Mouse (Mus musculus): ENCODE results near the gene Flt3l.

DNA sequence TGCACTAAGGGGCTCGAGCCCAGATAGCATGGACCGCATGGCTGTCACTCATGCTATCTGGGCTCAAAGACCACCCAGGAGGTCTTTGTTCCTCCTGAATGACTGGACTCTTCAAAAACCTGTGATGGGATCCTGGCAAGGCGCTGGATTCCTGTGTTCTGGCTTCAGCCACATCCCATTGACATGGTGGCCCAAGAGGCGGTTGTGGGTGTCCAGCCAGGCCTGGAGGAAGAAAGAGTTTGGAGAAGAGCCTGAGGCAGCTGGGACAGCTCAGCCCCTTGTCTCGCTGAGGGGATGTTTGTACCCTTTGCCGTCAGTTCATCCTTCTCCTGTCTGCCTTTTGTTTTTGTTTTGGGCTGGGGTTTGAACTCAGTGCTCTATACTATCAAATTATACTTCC lies 13.3 kb upstream of the Flt3l start:
- TF ChIP-seq CTCF (IDR thresholded peaks at IDR 0.05; ENCODE audit: low read depth, low read length) (no peak), POLR2A (IDR thresholded peaks at IDR 0.05; ENCODE audit: extremely low read depth, insufficient read depth, low read length) (no peak)

Data from liver, adult 2 months (tissue).